Mouse (Mus musculus): ENCODE results near the gene Eif2ak4. TPM values are rescaled to one million over a fixed set of nuclear protein-coding genes. Genes with fewer than 3 reads are reported as not detected.

Gene Eif2ak4
- total RNA-seq, 2 experiments from 2014 or later, result 24.5 to 26.9 TPM

- no peak for DNase-seq (ENCODE audit: low spot score in 2 of 2)
These were observed 13.7 kb downstream of the Eif2ak4 start for GRCm38 (mm10) chr2:118401834-118402727.

- DNase-seq (ENCODE audit: low spot score in 2 of 2), result no peak
These were observed 15.9 kb downstream of the Eif2ak4 start for GRCm38 (mm10) chr2:118404336-118404735.

- no peak for DNase-seq (ENCODE audit: low spot score in 2 of 2)
These were observed 17.1 kb downstream of the Eif2ak4 start for GRCm38 (mm10) chr2:118405568-118405967.

GRCm38 (mm10) chr2:118406811-118407210 lies 18.4 kb downstream of the Eif2ak4 start:
- no peak for DNase-seq (ENCODE audit: low spot score in 2 of 2)

- DNase-seq (ENCODE audit: low spot score in 2 of 2), result no peak
These were observed 20.0 kb downstream of the Eif2ak4 start for GRCm38 (mm10) chr2:118408336-118408895.

GRCm38 (mm10) chr2:118412821-118413220 lies 24.4 kb downstream of the Eif2ak4 start:
- DNase-seq (ENCODE audit: low spot score in 2 of 2), result no peak

GRCm38 (mm10) chr2:118415601-118416355 lies 27.4 kb downstream of the Eif2ak4 start:
- no peak for DNase-seq (ENCODE audit: low spot score in 2 of 2)

- no peak for DNase-seq (ENCODE audit: low spot score in 2 of 2)
These were observed 29.7 kb downstream of the Eif2ak4 start for GRCm38 (mm10) chr2:118418076-118418475.

GRCm38 (mm10) chr2:118421951-118422350 lies 33.5 kb downstream of the Eif2ak4 start:
- no peak for DNase-seq (ENCODE audit: low spot score in 2 of 2)

GRCm38 (mm10) chr2:118422385-118422784 lies 34.0 kb downstream of the Eif2ak4 start:
- DNase-seq (ENCODE audit: low spot score in 2 of 2), result no peak

- DNase-seq (ENCODE audit: low spot score in 2 of 2), result no peak
These were observed 39.9 kb downstream of the Eif2ak4 start for GRCm38 (mm10) chr2:118428296-118428695.

- no peak for DNase-seq (ENCODE audit: low spot score in 2 of 2)
These were observed 40.9 kb downstream of the Eif2ak4 start for GRCm38 (mm10) chr2:118429297-118429696.

- no peak for DNase-seq (ENCODE audit: low spot score in 2 of 2)
These were observed 42.2 kb downstream of the Eif2ak4 start for GRCm38 (mm10) chr2:118430630-118431029.

- no peak for DNase-seq (ENCODE audit: low spot score in 2 of 2)
These were observed 43.2 kb downstream of the Eif2ak4 start for GRCm38 (mm10) chr2:118431589-118431988.

GRCm38 (mm10) chr2:118442172-118442571 lies 53.8 kb downstream of the Eif2ak4 start:
- no peak for DNase-seq (ENCODE audit: low spot score in 2 of 2)

- DNase-seq (ENCODE audit: low spot score in 2 of 2), result no peak
These were observed 54.3 kb downstream of the Eif2ak4 start for GRCm38 (mm10) chr2:118442723-118443122.

GRCm38 (mm10) chr2:118445696-118446674 lies 57.6 kb downstream of the Eif2ak4 start:
- no peak for DNase-seq (ENCODE audit: low spot score in 2 of 2)

GRCm38 (mm10) chr2:118448181-118448580 lies 59.8 kb downstream of the Eif2ak4 start:
- no peak for DNase-seq (ENCODE audit: low spot score in 2 of 2)

GRCm38 (mm10) chr2:118451056-118451455 lies 62.6 kb downstream of the Eif2ak4 start:
- no peak for DNase-seq (ENCODE audit: low spot score in 2 of 2)

GRCm38 (mm10) chr2:118457029-118457428 lies 68.6 kb downstream of the Eif2ak4 start:
- DNase-seq (ENCODE audit: low spot score in 2 of 2), result no peak

Measured in layer of hippocampus, postnatal 14 days (tissue).